Mouse (Mus musculus): ENCODE data around the gene Map4k3. TPM values are rescaled to one million over a fixed set of nuclear protein-coding genes. Genes with fewer than 3 reads are reported as not detected.
A peak's percentile ranks its signal among the peaks of the same experiment; 100 is the strongest.

The Map4k3 gene
- polyA plus RNA-seq, 1 experiment from 2014 or later: 6.3 TPM

- Histone ChIP-seq H3K4me2 (no peak overlapping the region), H3K9ac (no peak overlapping the region), H3K27ac (no peak overlapping the region), H3K36me3 (peaks cover 50% of the 10 kb centered on the region), H3K27me3 (replicated peaks) (no peaks in the 10 kb centered on the region), H3K9me3 (replicated peaks) (0 out of 2 replicates have a peak, but pooled peaks cover 3% of the 10 kb centered on the region), H3K4me3 (no peak overlapping the region), H3K4me1 (no peaks in the 10 kb centered on the region)
- 83% methylated on average over 19 of the region's 19 CpGs for WGBS (ENCODE audit: insufficient replicate concordance)
- ATAC-seq: no peak
Observed at GRCm38 (mm10) chr17:80603079-80603625, 125.1 kb downstream of the Map4k3 start.

- Histone ChIP-seq H3K9ac (no peak overlapping the region), H3K36me3 (peaks cover 55% of the 10 kb centered on the region), H3K27me3 (replicated peaks) (no peaks in the 10 kb centered on the region), H3K4me2 (no peak overlapping the region), H3K4me3 (no peak overlapping the region), H3K4me1 (no peaks in the 10 kb centered on the region), H3K9me3 (replicated peaks) (0 out of 2 replicates have a peak, but pooled peaks cover 3% of the 10 kb centered on the region), H3K27ac (no peak overlapping the region)
- WGBS (ENCODE audit: insufficient replicate concordance): 61% methylated on average over 13 of the region's 13 CpGs
- ATAC-seq: no peak
Observed at GRCm38 (mm10) chr17:80601371-80601770, 126.9 kb downstream of the Map4k3 start.

GRCm38 (mm10) chr17:80583051-80583450 lies 145.2 kb downstream of the Map4k3 start:
- no peaks in the 10 kb centered on the region for H3K9me3 ChIP-seq (replicated peaks)
- H3K4me3 ChIP-seq: no peak overlapping the region
- peaks cover 12% of the 10 kb centered on the region; the same call in 1 of the 2 replicates for H3K36me3 ChIP-seq
- H3K9ac ChIP-seq: no peak overlapping the region
- no peak for ATAC-seq
- H3K27ac ChIP-seq: no peak overlapping the region
- no peaks in the 10 kb centered on the region for H3K27me3 ChIP-seq (replicated peaks)
- 81% methylated on average over 6 of the region's 6 CpGs for WGBS (ENCODE audit: insufficient replicate concordance)
- no peaks in the 10 kb centered on the region for H3K4me1 ChIP-seq
- no peak overlapping the region for H3K4me2 ChIP-seq

- H3K27ac ChIP-seq: no peak overlapping the region
- no peak overlapping the region for H3K9ac ChIP-seq
- H3K36me3 ChIP-seq: peaks cover 12% of the 10 kb centered on the region; the same call in 1 of the 2 replicates
- no peak overlapping the region for H3K4me2 ChIP-seq
- no peak for ATAC-seq
- WGBS (ENCODE audit: insufficient replicate concordance): 76% methylated on average over 6 of the region's 6 CpGs
- H3K27me3 ChIP-seq (replicated peaks): peaks cover 14% of the 10 kb centered on the region; the same call in 1 of the 2 replicates
- peaks cover 9% of the 10 kb centered on the region for H3K4me1 ChIP-seq
- no peaks in the 10 kb centered on the region for H3K9me3 ChIP-seq (replicated peaks)
- H3K4me3 ChIP-seq: no peak overlapping the region
Observed at GRCm38 (mm10) chr17:80579901-80580300, 148.4 kb downstream of the Map4k3 start.

GRCm38 (mm10) chr17:80579089-80579488 lies 149.2 kb downstream of the Map4k3 start:
- no peak overlapping the region for H3K4me3 ChIP-seq
- 81% methylated on average over 9 of the region's 9 CpGs for WGBS (ENCODE audit: insufficient replicate concordance)
- H3K27ac ChIP-seq: no peak overlapping the region
- H3K9me3 ChIP-seq (replicated peaks): no peaks in the 10 kb centered on the region
- no peak for ATAC-seq
- H3K9ac ChIP-seq: no peak overlapping the region
- H3K27me3 ChIP-seq (replicated peaks): peaks cover 14% of the 10 kb centered on the region; the same call in 1 of the 2 replicates
- peaks cover 9% of the 10 kb centered on the region for H3K4me1 ChIP-seq
- no peak overlapping the region for H3K4me2 ChIP-seq
- H3K36me3 ChIP-seq: peaks cover 12% of the 10 kb centered on the region; the same call in 1 of the 2 replicates

- ATAC-seq: no peak
- Histone ChIP-seq H3K27me3 (replicated peaks) (peaks cover 14% of the 10 kb centered on the region; the same call in 1 of the 2 replicates), H3K4me3 (no peak overlapping the region), H3K9ac (no peak overlapping the region), H3K27ac (no peak overlapping the region), H3K36me3 (0 out of 2 replicates have a peak, but pooled peaks cover 7% of the 10 kb centered on the region), H3K4me1 (peaks cover 9% of the 10 kb centered on the region), H3K9me3 (replicated peaks) (no peaks in the 10 kb centered on the region), H3K4me2 (no peak overlapping the region)
- 91% methylated on average over 1 of the region's 1 CpGs for WGBS (ENCODE audit: insufficient replicate concordance)
Observed at GRCm38 (mm10) chr17:80578041-80578440, 150.2 kb downstream of the Map4k3 start.

- WGBS (ENCODE audit: insufficient replicate concordance): 74% methylated on average over 15 of the region's 15 CpGs
- H3K9ac ChIP-seq: peak within 1 kb of the TSS; percentile 28; the same call in 1 of the 2 replicates
- no peaks in the 10 kb centered on the region for H3K9me3 ChIP-seq (replicated peaks)
- H3K36me3 ChIP-seq: 0 out of 2 replicates have a peak, but pooled peaks cover 5% of the 10 kb centered on the region
- no peak for ATAC-seq
- peak within 1 kb of the TSS; percentile 77 for H3K4me2 ChIP-seq
- H3K4me1 ChIP-seq: peaks cover 9% of the 10 kb centered on the region
- H3K27me3 ChIP-seq (replicated peaks): peaks cover 14% of the 10 kb centered on the region; the same call in 1 of the 2 replicates
- peak within 1 kb of the TSS; percentile 44 for H3K4me3 ChIP-seq
- H3K27ac ChIP-seq: no peak within 1 kb of the TSS
Observed at GRCm38 (mm10) chr17:80577639-80578038, 150.6 kb downstream of the Map4k3 start, which contains the start of gene Cdkl4. TSS of gene Cdkl4 (minus strand) at chr17:80577813.

GRCm38 (mm10) chr17:80577214-80577613 lies 151.1 kb downstream of the Map4k3 start:
- peak overlapping the region; percentile 44 for H3K4me3 ChIP-seq
- WGBS (ENCODE audit: insufficient replicate concordance): 2% methylated on average over 30 of the region's 30 CpGs
- H3K4me1 ChIP-seq: peaks cover 9% of the 10 kb centered on the region
- H3K4me2 ChIP-seq: peak overlapping the region; percentile 77
- no peak overlapping the region for H3K27ac ChIP-seq
- H3K9me3 ChIP-seq (replicated peaks): no peaks in the 10 kb centered on the region
- H3K36me3 ChIP-seq: 0 out of 2 replicates have a peak, but pooled peaks cover 5% of the 10 kb centered on the region
- peak overlapping the region; percentile 28; the same call in 1 of the 2 replicates for H3K9ac ChIP-seq
- H3K27me3 ChIP-seq (replicated peaks): peaks cover 14% of the 10 kb centered on the region; the same call in 1 of the 2 replicates
- ATAC-seq: 0 out of 2 replicates have a peak, but pooled peaks have one; percentile 5

- ATAC-seq: no peak
- H3K27me3 ChIP-seq (replicated peaks): peaks cover 14% of the 10 kb centered on the region; the same call in 1 of the 2 replicates
- no peak overlapping the region for H3K9ac ChIP-seq
- H3K4me3 ChIP-seq: no peak overlapping the region
- H3K27ac ChIP-seq: no peak overlapping the region
- peaks cover 9% of the 10 kb centered on the region for H3K4me1 ChIP-seq
- H3K36me3 ChIP-seq: no peaks in the 10 kb centered on the region
- WGBS (ENCODE audit: insufficient replicate concordance): 45% methylated on average over 7 of the region's 7 CpGs
- H3K9me3 ChIP-seq (replicated peaks): no peaks in the 10 kb centered on the region
- no peak overlapping the region for H3K4me2 ChIP-seq
Observed at GRCm38 (mm10) chr17:80575008-80575407, 153.3 kb downstream of the Map4k3 start.

- Histone ChIP-seq H3K36me3 (no peaks in the 10 kb centered on the region), H3K9me3 (replicated peaks) (no peaks in the 10 kb centered on the region), H3K27ac (no peak overlapping the region), H3K4me3 (no peak overlapping the region), H3K9ac (no peak overlapping the region), H3K4me2 (no peak overlapping the region), H3K27me3 (replicated peaks) (peaks cover 14% of the 10 kb centered on the region; the same call in 1 of the 2 replicates), H3K4me1 (peaks cover 9% of the 10 kb centered on the region)
- 66% methylated on average over 7 of the region's 7 CpGs for WGBS (ENCODE audit: insufficient replicate concordance)
- ATAC-seq: no peak
Observed at GRCm38 (mm10) chr17:80574471-80574965, 153.8 kb downstream of the Map4k3 start.

- WGBS (ENCODE audit: insufficient replicate concordance): 87% methylated on average over 13 of the region's 13 CpGs
- Histone ChIP-seq H3K4me1 (peaks cover 5% of the 10 kb centered on the region), H3K27me3 (replicated peaks) (peaks cover 9% of the 10 kb centered on the region; the same call in 1 of the 2 replicates), H3K36me3 (no peaks in the 10 kb centered on the region), H3K4me3 (no peak overlapping the region), H3K4me2 (no peak overlapping the region), H3K9ac (no peak overlapping the region), H3K9me3 (replicated peaks) (no peaks in the 10 kb centered on the region), H3K27ac (no peak overlapping the region)
- ATAC-seq: no peak
Observed at GRCm38 (mm10) chr17:80572187-80572935, 155.9 kb downstream of the Map4k3 start.

- Histone ChIP-seq H3K4me1 (no peaks in the 10 kb centered on the region), H3K4me3 (no peak overlapping the region), H3K36me3 (no peaks in the 10 kb centered on the region), H3K4me2 (no peak overlapping the region), H3K27me3 (replicated peaks) (peaks cover under 1% of the 10 kb centered on the region; the same call in 1 of the 2 replicates), H3K9ac (no peak overlapping the region), H3K9me3 (replicated peaks) (0 out of 2 replicates have a peak, but pooled peaks cover 1% of the 10 kb centered on the region), H3K27ac (no peak overlapping the region)
- no peak for ATAC-seq
- WGBS (ENCODE audit: insufficient replicate concordance): 68% methylated on average over 4 of the region's 4 CpGs
Observed at GRCm38 (mm10) chr17:80571460-80571859, 156.8 kb downstream of the Map4k3 start.
